9 mouse cellular contexts compared by ENCODE assay signal in genomic region chr9:61293223-61293985, GRCm38 (mm10).
DNase-seq lines count a peak whose midpoint lies in the region; ATAC-seq and TF ChIP-seq lines count a peak whose summit lies in the region.
"Had no signal": no experiment of that assay in that cellular context is flagged by ENCODE, and none has a peak within 500 bp of the region (broad histone marks: within the 10 kb centered on the region; RNA-seq: fewer than 3 reads in every experiment).

No protein-coding gene starts in this region.

- peaks cover 36% of the 10 kb centered on the region for H3K4me1 ChIP-seq in forebrain, embryonic 12.5 days
- H3K4me1 ChIP-seq in midbrain, embryonic 10.5 days = peaks cover 58% of the 10 kb centered on the region

- DNase-seq in Muller cell, postnatal 12 days (ENCODE audit: inconsistent ontology term) = peak; percentile 95
- DNase-seq in brain, embryonic 14.5 days (ENCODE audit: low read depth) = peak; percentile 93
- DNase-seq in midbrain, embryonic 10.5 days (ENCODE audit: low spot score) = no peak
- no peak for DNase-seq in layer of hippocampus, adult 9-11 months
- no peak for DNase-seq in urinary bladder, postnatal 4 days (ENCODE audit: low spot score in 2 of 2)
- DNase-seq: liver, postnatal 0 days had no signal

- 0 out of 2 replicates have a peak overlapping the region, but pooled peaks have one; percentile 4 for H3K9ac ChIP-seq in forebrain, embryonic 12.5 days
- H3K9ac ChIP-seq: liver, postnatal 0 days had no signal

- H3K4me2 ChIP-seq in forebrain, embryonic 12.5 days = peak overlapping the region; percentile 4; the same call in 1 of the 2 replicates

- H3K36me3 ChIP-seq in forebrain, embryonic 12.5 days (replicated peaks) = no peaks in the 10 kb centered on the region
- H3K36me3 ChIP-seq in midbrain, embryonic 10.5 days = no peaks in the 10 kb centered on the region

- peaks cover 31% of the 10 kb centered on the region for H3K27me3 ChIP-seq in forebrain, embryonic 12.5 days
- peaks cover 41% of the 10 kb centered on the region for H3K27me3 ChIP-seq in midbrain, embryonic 10.5 days (ENCODE audit: low read depth, poor library complexity, severe bottlenecking)
- H3K27me3 ChIP-seq: Patski had no signal

- WGBS in forebrain, embryonic 12.5 days = 8% methylated on average over 11 of the region's 11 CpGs
- 14% methylated on average over 11 of the region's 11 CpGs for WGBS in midbrain, embryonic 10.5 days

- H3K9me3 ChIP-seq in forebrain, embryonic 12.5 days = 0 out of 2 replicates have a peak, but pooled peaks cover 5% of the 10 kb centered on the region
- no peaks in the 10 kb centered on the region for H3K9me3 ChIP-seq in midbrain, embryonic 10.5 days (replicated peaks)

- ATAC-seq in forebrain, embryonic 12.5 days (ENCODE audit: low FRiP score) = peak; percentile 75
- no peak for ATAC-seq in activated CD4-positive, CD25-positive, alpha-beta regulatory T cell, adult 4 months
- ATAC-seq: liver, postnatal 0 days; Patski had no signal

- no peak overlapping the region for H3K4me3 ChIP-seq in forebrain, embryonic 12.5 days (replicated peaks)
- no peak overlapping the region for H3K4me3 ChIP-seq in midbrain, embryonic 10.5 days

- TF ChIP-seq POLR2A in brain, embryonic 14.5 days (IDR thresholded peaks at IDR 0.05; ENCODE audit: borderline replicate concordance, extremely low read depth, insufficient read depth, insufficient read length, poor library complexity, severe bottlenecking) = no peak

- H3K27ac ChIP-seq in forebrain, embryonic 12.5 days = peak overlapping the region; percentile 73
- H3K27ac ChIP-seq in midbrain, embryonic 10.5 days (replicated peaks) = peak overlapping the region; percentile 75

- TF ChIP-seq CTCF in brain, embryonic 14.5 days (IDR thresholded peaks at IDR 0.05; ENCODE audit: borderline replicate concordance, extremely low read depth, insufficient read depth, insufficient read length) = no peak

Comparison
In these comparisons a context has a peak if more than half of its experiments do, and no peak if none do; other contexts are left out.
1. DNase-seq: peak in Muller cell, postnatal 12 days (single experiment) and brain, embryonic 14.5 days (single experiment); none in midbrain, embryonic 10.5 days (single experiment), layer of hippocampus, adult 9-11 months (single experiment) and urinary bladder, postnatal 4 days (0 of 2).